Mouse (Mus musculus): ENCODE data around the gene Gm21962.

DNA sequence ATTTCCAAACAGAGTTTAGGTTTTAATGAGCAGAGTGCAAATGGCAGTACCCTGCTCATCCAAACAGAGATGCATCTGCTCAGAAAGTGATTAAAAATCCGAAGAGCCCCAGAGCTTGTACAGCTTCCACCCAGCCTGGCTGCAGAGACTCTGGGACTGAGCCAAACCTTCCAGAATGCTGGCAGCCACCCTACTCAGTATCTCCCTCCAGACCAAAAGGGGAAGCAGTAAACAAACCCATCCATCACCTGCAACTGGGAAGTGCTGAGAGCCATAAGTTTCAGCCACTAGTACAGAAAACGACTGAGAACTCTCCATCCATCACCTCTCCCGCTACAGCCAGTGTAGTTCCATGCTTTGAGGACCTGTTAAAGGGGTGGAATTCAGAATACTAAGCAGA is 9.6 kb downstream of the Gm21962 start:
- TF ChIP-seq CTCF (IDR thresholded peaks at IDR 0.05; ENCODE audit: borderline replicate concordance, insufficient read depth, low read length) = no peak
- TF ChIP-seq POLR2A (IDR thresholded peaks at IDR 0.05; ENCODE audit: low read depth, low read length) = no peak

All from embryonic fibroblast, embryonic 13.5 days (primary cell).